Mouse (Mus musculus): ENCODE measurements around the gene Btbd19. TPM values are rescaled to one million over a fixed set of nuclear protein-coding genes. Genes with fewer than 3 reads are reported as not detected.

Gene Btbd19
- total RNA-seq (2017), result 58.1 and 59.0 TPM in 2 replicates

GRCm38 (mm10) chr4:117125348-117125909, at the start of gene Btbd19:
Btbd19 (minus strand) TSS chr4:117125725.
- ATAC-seq (ENCODE audit: extremely low read depth, insufficient number of reproducible peaks, low FRiP score, poor library complexity, severe bottlenecking), result no peak

- no peak for ATAC-seq (ENCODE audit: extremely low read depth, insufficient number of reproducible peaks, low FRiP score, poor library complexity, severe bottlenecking)
Measured at GRCm38 (mm10) chr4:117169936-117170335, 44.4 kb upstream of the Btbd19 start.

GRCm38 (mm10) chr4:117161183-117161582, 35.7 kb upstream of the Btbd19 start:
- no peak for ATAC-seq (ENCODE audit: extremely low read depth, insufficient number of reproducible peaks, low FRiP score, poor library complexity, severe bottlenecking)

GRCm38 (mm10) chr4:117159666-117160065, 34.1 kb upstream of the Btbd19 start:
- ATAC-seq (ENCODE audit: extremely low read depth, insufficient number of reproducible peaks, low FRiP score, poor library complexity, severe bottlenecking), result no peak

GRCm38 (mm10) chr4:117156372-117156771, 30.8 kb upstream of the Btbd19 start:
- ATAC-seq (ENCODE audit: extremely low read depth, insufficient number of reproducible peaks, low FRiP score, poor library complexity, severe bottlenecking), result no peak

- peak; percentile 92 for ATAC-seq (ENCODE audit: extremely low read depth, insufficient number of reproducible peaks, low FRiP score, poor library complexity, severe bottlenecking)
Measured at GRCm38 (mm10) chr4:117155792-117156355, 30.3 kb upstream of the Btbd19 start, which contains the start of gene Rps8. Rps8 (minus strand) TSS chr4:117156243.

GRCm38 (mm10) chr4:117155020-117155791, 29.7 kb upstream of the Btbd19 start:
- ATAC-seq (ENCODE audit: extremely low read depth, insufficient number of reproducible peaks, low FRiP score, poor library complexity, severe bottlenecking), result no peak

GRCm38 (mm10) chr4:117152714-117153113, 27.2 kb upstream of the Btbd19 start:
- no peak for ATAC-seq (ENCODE audit: extremely low read depth, insufficient number of reproducible peaks, low FRiP score, poor library complexity, severe bottlenecking)

GRCm38 (mm10) chr4:117151416-117151815, 25.9 kb upstream of the Btbd19 start:
- no peak for ATAC-seq (ENCODE audit: extremely low read depth, insufficient number of reproducible peaks, low FRiP score, poor library complexity, severe bottlenecking)

GRCm38 (mm10) chr4:117150212-117150733, 24.7 kb upstream of the Btbd19 start:
- no peak for ATAC-seq (ENCODE audit: extremely low read depth, insufficient number of reproducible peaks, low FRiP score, poor library complexity, severe bottlenecking)

GRCm38 (mm10) chr4:117149291-117150211, 24.0 kb upstream of the Btbd19 start:
- ATAC-seq (ENCODE audit: extremely low read depth, insufficient number of reproducible peaks, low FRiP score, poor library complexity, severe bottlenecking), result no peak

GRCm38 (mm10) chr4:117148815-117149214, 23.3 kb upstream of the Btbd19 start:
- ATAC-seq (ENCODE audit: extremely low read depth, insufficient number of reproducible peaks, low FRiP score, poor library complexity, severe bottlenecking), result no peak

- ATAC-seq (ENCODE audit: extremely low read depth, insufficient number of reproducible peaks, low FRiP score, poor library complexity, severe bottlenecking), result no peak
Measured at GRCm38 (mm10) chr4:117148047-117148713, 22.7 kb upstream of the Btbd19 start.

- ATAC-seq (ENCODE audit: extremely low read depth, insufficient number of reproducible peaks, low FRiP score, poor library complexity, severe bottlenecking), result peak; percentile 78
Measured at GRCm38 (mm10) chr4:117146176-117146575, 20.7 kb upstream of the Btbd19 start.

GRCm38 (mm10) chr4:117145248-117145647, 19.7 kb upstream of the Btbd19 start:
- ATAC-seq (ENCODE audit: extremely low read depth, insufficient number of reproducible peaks, low FRiP score, poor library complexity, severe bottlenecking), result no peak

GRCm38 (mm10) chr4:117143023-117143422, 17.5 kb upstream of the Btbd19 start:
- ATAC-seq (ENCODE audit: extremely low read depth, insufficient number of reproducible peaks, low FRiP score, poor library complexity, severe bottlenecking), result no peak

- no peak for ATAC-seq (ENCODE audit: extremely low read depth, insufficient number of reproducible peaks, low FRiP score, poor library complexity, severe bottlenecking)
Measured at GRCm38 (mm10) chr4:117140613-117141012, 15.1 kb upstream of the Btbd19 start.

GRCm38 (mm10) chr4:117139217-117139612, 13.7 kb upstream of the Btbd19 start:
- peak; percentile 59 for ATAC-seq (ENCODE audit: extremely low read depth, insufficient number of reproducible peaks, low FRiP score, poor library complexity, severe bottlenecking)

All from neutrophil, adult 5-6 weeks (primary cell).